ENCODE assay signal across 9 mouse cellular contexts in the genomic region with DNA sequence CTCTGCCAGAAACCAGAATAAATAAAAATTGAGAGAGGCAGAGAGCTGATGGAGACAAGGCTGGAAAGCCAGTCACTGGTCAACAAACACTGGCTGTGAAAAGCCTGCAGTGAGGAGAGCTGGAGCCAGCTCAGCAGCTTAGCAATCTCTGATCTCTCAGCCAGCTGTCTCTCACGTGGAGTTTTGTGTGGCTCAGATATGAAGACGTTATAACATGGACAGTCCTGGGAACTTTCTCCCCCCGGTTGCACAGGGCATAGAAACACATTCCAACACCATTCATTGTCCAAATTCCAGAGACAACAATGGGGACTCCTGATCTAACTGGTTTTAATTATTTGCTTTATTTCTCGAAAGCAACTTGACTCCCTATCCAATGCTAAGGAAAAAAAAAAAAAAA. TPM values are rescaled to one million over a fixed set of nuclear protein-coding genes. Genes with fewer than 3 reads are reported as not detected.
DNase-seq lines count a peak whose midpoint lies in the region; ATAC-seq and TF ChIP-seq lines count a peak whose summit lies in the region.
"Had no signal": no experiment of that assay in that cellular context is flagged by ENCODE, and none has a peak within 500 bp of the region (broad histone marks: within the 10 kb centered on the region; RNA-seq: fewer than 3 reads in every experiment).

No protein-coding gene starts in this region.

- H3K27me3 ChIP-seq in stomach, embryonic 14.5 days (ENCODE audit: control insufficient read depth, insufficient read depth, low read length) = no peaks in the 10 kb centered on the region
- no peaks in the 10 kb centered on the region; the same call in 1 of the 2 replicates for H3K27me3 ChIP-seq in stomach, postnatal 0 days (ENCODE audit: control insufficient read depth, insufficient read depth, low read length)

- no peaks in the 10 kb centered on the region for H3K4me1 ChIP-seq in stomach, embryonic 14.5 days (ENCODE audit: control insufficient read depth, insufficient read depth, low read length)
- H3K4me1 ChIP-seq in stomach, postnatal 0 days (replicated peaks; ENCODE audit: control insufficient read depth, insufficient read depth) = no peaks in the 10 kb centered on the region

- peak; percentile 29 to 42 for DNase-seq in cerebellum, postnatal 10 days
- no peak for DNase-seq in cerebellum, postnatal 36 days
- DNase-seq in stomach, postnatal 0 days (ENCODE audit: low spot score) = no peak
- peak; percentile 43 for DNase-seq in mesoderm, embryonic 11.5 days (ENCODE audit: low read depth, low spot score)
- DNase-seq in urinary bladder, postnatal 25 days (ENCODE audit: low spot score) = no peak
- DNase-seq in MN1 (ENCODE audit: low spot score) = no peak

- no peak overlapping the region for H3K27ac ChIP-seq in stomach, embryonic 14.5 days (ENCODE audit: low read length)
- H3K27ac ChIP-seq in stomach, postnatal 0 days (replicated peaks) = no peak overlapping the region

- TF ChIP-seq CTCF in stomach, postnatal 0 days (IDR thresholded peaks at IDR 0.05; ENCODE audit: low read depth) = no peak

- ATAC-seq in stomach, embryonic 14.5 days (ENCODE audit: insufficient number of reproducible peaks, insufficient read depth, low FRiP score, low read depth) = no peak
- no peak for ATAC-seq in stomach, postnatal 0 days (ENCODE audit: low FRiP score, low TSS enrichment)
- ATAC-seq in monocyte, adult 5-6 weeks (replicated peaks; ENCODE audit: insufficient number of reproducible peaks, low FRiP score, low TSS enrichment, poor library complexity, severe bottlenecking) = no peak

- H3K36me3 ChIP-seq in stomach, embryonic 14.5 days (ENCODE audit: control insufficient read depth, insufficient read depth, low read length) = no peaks in the 10 kb centered on the region
- H3K36me3 ChIP-seq in stomach, postnatal 0 days (ENCODE audit: control insufficient read depth, insufficient read depth, low read length) = no peaks in the 10 kb centered on the region

- H3K9ac ChIP-seq in stomach, embryonic 14.5 days (replicated peaks; ENCODE audit: low read depth, low read length) = no peak overlapping the region
- no peak overlapping the region for H3K9ac ChIP-seq in stomach, postnatal 0 days (ENCODE audit: low read length)

- peak overlapping the region; percentile 41; the same call in 1 of the 2 replicates for H3K4me3 ChIP-seq in stomach, embryonic 14.5 days (ENCODE audit: low read depth, low read length)
- no peak overlapping the region for H3K4me3 ChIP-seq in stomach, postnatal 0 days (ENCODE audit: low read depth, low read length)
- H3K4me3 ChIP-seq: myocyte had no signal

- no peaks in the 10 kb centered on the region for H3K9me3 ChIP-seq in stomach, embryonic 14.5 days (ENCODE audit: control insufficient read depth, low read depth, low read length)
- H3K9me3 ChIP-seq in stomach, postnatal 0 days (ENCODE audit: control insufficient read depth, low read length) = no peaks in the 10 kb centered on the region

- peak overlapping the region; percentile 89 for H3K4me2 ChIP-seq in stomach, embryonic 14.5 days (replicated peaks; ENCODE audit: low read depth, low read length)
- H3K4me2 ChIP-seq in stomach, postnatal 0 days (replicated peaks; ENCODE audit: low read depth) = no peak overlapping the region

- 11% methylated on average over 4 of the region's 4 CpGs for WGBS in stomach, embryonic 14.5 days
- WGBS in stomach, postnatal 0 days = 13% methylated on average over 4 of the region's 4 CpGs

- no peak for TF ChIP-seq EP300 in stomach, postnatal 0 days (optimal IDR thresholded peaks at IDR 0.05)

RNA-seq across cellular contexts. Expression of gene Fat3, which starts 2.2 kb away (rescaled TPM):
- polyA plus RNA-seq in stomach, embryonic 14.5 days (2014; fragmentation: Nextera tagmentation; extraction: Ambion mirVana) = 2.9 and 3.2 TPM in 2 replicates
- 0.93 and 1.1 TPM in 2 replicates for polyA plus RNA-seq in stomach, postnatal 0 days (2015; fragmentation: Nextera tagmentation; extraction: Ambion mirVana)
- 0.10 TPM in 1 of 3 replicates, not detected in the others for total RNA-seq in monocyte, adult 5-6 weeks (2017)
- polyA plus RNA-seq: myocyte had no signal

Comparison
In these comparisons a context has a peak if more than half of its experiments do, and no peak if none do; other contexts are left out.
1. DNase-seq: peak in cerebellum, postnatal 10 days (2 of 2) and mesoderm, embryonic 11.5 days (single experiment); none in cerebellum, postnatal 36 days (0 of 2), stomach, postnatal 0 days (single experiment), urinary bladder, postnatal 25 days (single experiment) and MN1 (single experiment).